Mouse (Mus musculus) 3T3-L1 (cell line): Measurements from ENCODE around the gene Zfp691.

ENCODE experiments used
- DNase-seq: peaks from one replicate; pipeline ENCODE4 v3.0.0-alpha.2; 2015; ENCODE audit warnings: low read depth, low spot score

Zfp691 gene

DNA sequence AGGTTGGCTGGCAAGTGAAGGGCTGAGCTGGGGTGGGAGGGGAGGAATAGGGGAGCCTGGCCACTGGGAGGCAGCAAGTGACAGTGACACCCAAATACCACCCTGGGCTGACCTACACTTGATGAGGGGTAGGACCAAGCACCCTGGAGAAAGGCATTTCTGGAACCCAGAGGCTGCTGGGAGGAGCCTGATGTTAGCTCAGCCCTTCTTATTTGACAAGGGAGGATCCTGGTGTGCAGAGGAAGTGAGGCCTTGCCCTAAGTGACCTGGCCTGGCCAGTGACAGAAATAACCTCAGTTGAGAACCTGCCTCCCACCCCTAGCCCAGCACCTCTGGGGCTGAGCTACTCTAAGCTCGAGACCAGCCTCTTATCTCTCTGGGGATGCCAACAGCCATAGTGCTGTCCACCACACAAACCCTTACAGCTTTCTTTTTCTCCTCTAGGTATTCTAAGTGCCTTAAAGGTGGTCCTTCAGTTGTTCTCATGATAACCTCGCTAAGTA, 49.2 kb downstream of the Zfp691 start:
- DNase-seq: peak; percentile 46

- DNase-seq: peak; percentile 99
Measured at GRCm38 (mm10) chr4:119121249-119121648, 52.7 kb downstream of the Zfp691 start.

DNA sequence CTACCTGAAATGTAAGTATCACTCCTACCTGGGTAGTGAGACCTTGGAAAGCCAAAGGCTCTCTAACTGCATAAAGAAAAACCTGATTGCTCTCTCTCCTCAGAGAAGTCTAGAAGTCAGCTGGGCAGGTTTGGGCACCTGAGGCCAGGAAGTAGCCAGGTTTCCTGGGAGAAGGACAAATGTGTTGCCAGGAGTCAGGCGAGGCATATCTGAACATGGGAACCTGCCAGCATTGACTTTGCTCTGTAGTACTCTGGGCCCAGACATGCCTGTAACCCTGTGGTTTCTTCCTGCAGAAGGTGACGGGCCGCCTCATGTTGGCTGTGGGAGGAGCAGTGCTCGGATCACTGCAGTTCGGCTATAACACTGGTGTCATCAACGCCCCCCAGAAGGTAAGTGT, 53.9 kb downstream of the Zfp691 start:
- DNase-seq: no peak
